Mouse (Mus musculus): Measurements from ENCODE around the gene Nxph3.

Gene Nxph3

GRCm38 (mm10) chr11:95514298-95514861 is at the start of gene Nxph3:
Nxph3 (minus strand) TSS chr11:95514570.
- DNase-seq (ENCODE audit: extremely low spot score, low read depth, low spot score) = no peak

DNA sequence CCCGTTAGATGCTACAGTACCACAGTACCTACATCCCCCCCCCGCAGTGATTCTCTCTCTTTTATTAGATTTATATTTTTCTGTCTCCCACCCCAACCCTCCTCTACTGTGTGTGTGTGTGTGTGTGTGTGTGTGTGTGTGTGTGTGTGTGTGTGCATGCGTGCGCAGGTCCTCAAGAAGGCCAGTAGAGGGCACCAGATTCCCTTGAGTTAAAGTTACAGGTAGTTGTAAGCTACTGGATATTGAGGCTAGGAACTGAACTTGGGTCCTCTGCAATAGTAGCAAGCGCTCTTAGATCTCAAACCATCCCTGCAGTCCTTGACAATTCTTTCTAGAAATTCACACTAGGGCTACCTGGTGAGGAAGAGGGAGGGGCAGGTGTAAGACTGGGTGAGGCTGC is 49.5 kb upstream of the Nxph3 start:
- no peak for DNase-seq (ENCODE audit: extremely low spot score, low read depth, low spot score)

DNA sequence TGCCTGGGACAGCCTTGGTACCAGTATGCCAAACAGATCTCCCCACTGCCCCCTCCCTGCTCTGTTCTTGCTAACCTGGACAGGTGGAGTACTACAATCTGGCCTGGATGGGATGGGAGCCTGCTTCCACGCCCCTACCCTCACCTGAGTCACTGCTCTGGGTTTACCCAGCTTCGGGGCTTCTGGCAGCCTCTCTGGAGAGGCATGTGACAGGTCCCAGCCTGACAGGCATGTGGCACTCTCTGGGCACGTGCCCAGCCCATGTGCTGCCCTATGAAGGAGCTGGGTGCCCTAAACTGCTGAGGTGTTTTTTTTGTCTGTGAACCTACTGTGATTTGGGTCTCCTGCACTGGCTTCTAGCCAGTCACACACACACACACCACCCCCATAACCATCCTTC is 46.4 kb upstream of the Nxph3 start:
- DNase-seq (ENCODE audit: extremely low spot score, low read depth, low spot score) = no peak

DNA sequence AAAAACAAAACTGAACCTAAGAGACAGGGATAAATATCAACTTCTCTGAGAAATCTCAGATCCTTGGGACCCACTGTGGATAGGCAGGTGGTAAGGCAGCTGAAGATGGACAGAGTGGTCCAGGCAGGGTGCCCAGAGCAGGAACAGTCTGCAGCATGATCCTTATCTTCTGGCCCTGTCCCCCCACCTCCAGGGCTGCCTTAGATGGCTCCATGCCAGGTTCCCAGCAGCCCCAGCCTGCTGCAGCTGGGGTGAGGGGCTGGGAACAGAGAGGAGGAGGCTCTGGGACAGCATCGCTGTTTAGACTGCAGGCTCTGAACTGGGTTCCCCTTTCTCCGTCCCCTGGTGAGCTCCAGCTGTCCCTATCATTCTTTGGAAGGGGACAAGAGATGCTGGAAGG is 45.4 kb upstream of the Nxph3 start:
- no peak for DNase-seq (ENCODE audit: extremely low spot score, low read depth, low spot score)

DNA sequence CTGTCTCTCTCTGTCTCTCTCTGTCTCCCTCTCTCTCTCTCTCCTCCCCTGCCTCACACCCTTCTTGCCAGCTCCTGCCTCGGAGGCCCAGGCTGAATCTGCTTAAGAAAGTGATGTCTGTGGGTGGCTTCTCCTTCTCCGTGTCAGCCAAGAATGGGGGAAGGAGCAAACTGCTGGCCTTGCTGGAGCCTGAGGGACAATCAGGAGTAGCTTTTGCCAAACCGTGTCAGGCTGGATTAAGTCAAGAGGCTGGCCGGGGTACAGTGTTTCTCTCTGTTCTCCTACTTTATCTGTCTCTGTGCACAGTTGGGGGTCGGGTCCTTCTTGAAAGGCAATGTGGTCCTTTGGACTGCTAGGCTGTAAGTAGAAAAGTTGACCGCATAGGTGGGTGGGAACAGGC is 43.3 kb upstream of the Nxph3 start:
- DNase-seq (ENCODE audit: extremely low spot score, low read depth, low spot score) = no peak

GRCm38 (mm10) chr11:95557032-95557431 is 42.7 kb upstream of the Nxph3 start:
- DNase-seq (ENCODE audit: extremely low spot score, low read depth, low spot score) = no peak

DNA sequence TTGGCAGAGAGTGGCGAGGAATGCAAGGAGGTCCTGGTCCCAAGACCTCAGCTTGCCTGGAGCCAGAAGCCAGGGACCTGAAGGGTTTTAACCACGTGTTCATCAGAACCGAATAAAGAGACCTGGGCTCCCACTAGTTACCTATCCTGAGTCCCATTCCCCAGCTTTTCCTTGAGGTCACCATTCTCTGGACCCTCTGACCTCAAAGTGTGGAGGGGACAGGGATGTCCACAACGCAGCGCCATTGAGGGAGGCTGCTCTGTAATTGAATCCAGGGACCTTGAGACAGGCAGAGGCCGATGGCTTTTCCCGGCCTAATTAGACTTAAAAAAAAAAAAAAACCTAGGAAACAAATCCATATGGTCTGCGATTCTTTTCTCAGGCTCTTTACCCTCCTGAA is 40.9 kb upstream of the Nxph3 start:
- DNase-seq (ENCODE audit: extremely low spot score, low read depth, low spot score) = no peak

- no peak for DNase-seq (ENCODE audit: extremely low spot score, low read depth, low spot score)
Measured at GRCm38 (mm10) chr11:95550301-95551021, 36.1 kb upstream of the Nxph3 start.

GRCm38 (mm10) chr11:95546021-95546782 is 31.8 kb upstream of the Nxph3 start:
- no peak for DNase-seq (ENCODE audit: extremely low spot score, low read depth, low spot score)

DNA sequence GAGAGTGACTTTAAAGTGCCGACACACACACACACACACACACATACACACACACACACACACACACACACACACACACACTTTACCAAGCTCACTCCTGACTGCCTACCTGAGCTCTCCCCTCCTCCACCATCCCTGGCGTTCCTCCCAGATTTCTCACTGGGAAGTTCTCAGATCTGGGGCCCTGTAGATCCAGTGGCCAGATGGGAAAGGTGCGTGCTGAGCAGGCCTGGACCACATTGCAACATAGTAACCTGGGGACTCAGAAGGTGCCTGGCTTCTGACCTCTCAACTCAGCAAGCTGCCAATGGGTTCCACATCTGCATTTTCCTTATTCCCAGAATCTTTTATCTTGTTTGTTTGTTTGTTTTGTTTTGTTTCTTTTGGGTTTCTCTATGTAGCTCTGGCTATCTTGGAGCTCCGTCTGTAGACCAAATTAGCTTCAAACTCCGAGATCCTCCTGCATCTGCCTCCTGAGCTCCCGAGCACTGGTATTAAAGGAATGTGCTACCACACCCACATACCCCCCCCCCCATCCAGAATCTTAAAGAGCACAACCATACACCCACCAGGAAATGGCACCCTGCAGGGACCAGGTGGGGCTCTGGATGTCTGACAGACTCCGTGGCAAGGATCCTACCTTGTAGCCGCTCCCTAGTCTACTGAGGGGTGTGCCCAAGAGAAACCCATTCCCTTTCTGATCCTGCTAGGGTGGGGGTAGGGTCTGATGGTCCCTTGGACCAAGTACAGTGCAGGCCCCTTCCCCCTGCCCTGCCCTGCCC is 30.4 kb upstream of the Nxph3 start:
- no peak for DNase-seq (ENCODE audit: extremely low spot score, low read depth, low spot score)

- no peak for DNase-seq (ENCODE audit: extremely low spot score, low read depth, low spot score)
Measured at GRCm38 (mm10) chr11:95540637-95541385, 26.4 kb upstream of the Nxph3 start.

DNA sequence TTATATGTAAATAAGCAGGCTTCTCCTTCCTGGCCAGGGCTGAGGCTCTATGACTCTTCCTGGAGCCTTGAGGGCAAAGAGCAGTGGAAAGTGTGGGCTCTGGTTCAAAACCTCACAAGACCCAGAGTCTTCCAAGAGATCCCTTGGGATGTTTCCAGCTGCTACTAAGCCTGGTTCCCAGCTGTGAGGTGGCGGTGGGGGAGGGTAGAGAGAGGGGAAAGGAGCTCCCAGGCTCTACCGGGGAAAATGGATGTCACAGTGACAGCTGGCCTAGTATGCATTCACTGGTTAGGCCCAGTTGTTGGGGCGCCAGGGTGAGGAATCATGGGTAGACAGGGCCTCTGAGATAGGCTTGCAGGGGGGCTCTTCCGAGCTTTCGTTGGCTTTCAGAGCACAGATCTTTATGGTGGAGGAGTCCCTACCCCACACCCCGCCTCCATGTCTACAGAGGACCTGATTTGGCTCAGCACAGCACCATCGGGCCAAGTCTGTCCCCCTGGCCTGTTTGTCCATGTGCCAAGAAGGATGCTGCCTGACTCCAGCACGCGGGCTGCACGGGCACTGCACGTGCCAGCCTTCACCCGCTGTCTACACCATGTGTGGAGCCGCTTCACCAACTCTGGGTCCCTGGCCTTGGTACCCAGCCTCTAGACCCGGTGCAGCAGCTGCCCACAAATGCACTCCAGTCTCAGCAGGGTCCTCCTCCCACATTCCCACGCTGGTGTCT is 24.2 kb upstream of the Nxph3 start:
- no peak for DNase-seq (ENCODE audit: extremely low spot score, low read depth, low spot score)

- DNase-seq (ENCODE audit: extremely low spot score, low read depth, low spot score) = peak; percentile 72
Measured at GRCm38 (mm10) chr11:95533484-95534160, 19.3 kb upstream of the Nxph3 start.

GRCm38 (mm10) chr11:95532353-95533072 is 18.1 kb upstream of the Nxph3 start:
- no peak for DNase-seq (ENCODE audit: extremely low spot score, low read depth, low spot score)

- DNase-seq (ENCODE audit: extremely low spot score, low read depth, low spot score) = no peak
Measured at GRCm38 (mm10) chr11:95528231-95528630, 13.9 kb upstream of the Nxph3 start.

DNA sequence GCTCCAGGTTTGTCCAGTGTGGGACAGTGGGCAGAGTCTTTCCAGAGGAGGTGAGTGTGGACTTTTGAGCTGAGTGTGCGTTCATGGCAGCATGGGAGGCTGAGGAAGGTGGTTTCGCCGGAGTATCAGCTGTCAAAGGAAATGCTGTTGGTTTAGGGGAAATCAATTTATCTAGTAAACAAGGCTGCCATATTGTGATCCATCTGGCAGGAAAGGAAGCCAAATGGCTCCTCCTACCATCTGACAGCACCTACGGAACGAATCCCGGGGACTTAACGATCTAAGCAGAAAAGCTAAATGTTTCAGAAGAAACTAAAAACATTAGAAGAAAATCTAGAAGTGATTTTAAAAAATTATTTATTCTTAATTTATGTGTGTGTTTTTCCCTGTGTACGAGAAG is 12.9 kb upstream of the Nxph3 start:
- no peak for DNase-seq (ENCODE audit: extremely low spot score, low read depth, low spot score)

DNA sequence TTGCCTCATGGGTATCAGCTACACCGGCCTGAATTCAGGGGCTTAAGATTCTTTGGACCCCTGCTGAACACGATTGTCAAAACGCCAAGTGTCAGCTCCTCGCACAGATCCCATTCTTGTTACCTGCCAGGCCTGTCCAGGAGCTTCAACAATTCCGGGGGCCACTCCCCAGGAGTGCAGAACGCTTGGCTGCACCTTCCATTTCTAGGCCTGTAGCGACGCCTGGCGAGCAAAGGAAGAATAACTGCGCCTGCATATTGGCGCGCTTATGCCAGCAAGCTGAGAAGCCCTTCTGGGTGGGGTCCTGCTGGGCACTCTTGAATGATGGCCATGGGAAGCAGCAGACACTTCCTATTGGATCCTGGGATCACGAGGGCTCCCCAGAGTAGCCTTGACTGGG is 7.2 kb upstream of the Nxph3 start:
- peak; percentile 61 for DNase-seq (ENCODE audit: extremely low spot score, low read depth, low spot score)

DNA sequence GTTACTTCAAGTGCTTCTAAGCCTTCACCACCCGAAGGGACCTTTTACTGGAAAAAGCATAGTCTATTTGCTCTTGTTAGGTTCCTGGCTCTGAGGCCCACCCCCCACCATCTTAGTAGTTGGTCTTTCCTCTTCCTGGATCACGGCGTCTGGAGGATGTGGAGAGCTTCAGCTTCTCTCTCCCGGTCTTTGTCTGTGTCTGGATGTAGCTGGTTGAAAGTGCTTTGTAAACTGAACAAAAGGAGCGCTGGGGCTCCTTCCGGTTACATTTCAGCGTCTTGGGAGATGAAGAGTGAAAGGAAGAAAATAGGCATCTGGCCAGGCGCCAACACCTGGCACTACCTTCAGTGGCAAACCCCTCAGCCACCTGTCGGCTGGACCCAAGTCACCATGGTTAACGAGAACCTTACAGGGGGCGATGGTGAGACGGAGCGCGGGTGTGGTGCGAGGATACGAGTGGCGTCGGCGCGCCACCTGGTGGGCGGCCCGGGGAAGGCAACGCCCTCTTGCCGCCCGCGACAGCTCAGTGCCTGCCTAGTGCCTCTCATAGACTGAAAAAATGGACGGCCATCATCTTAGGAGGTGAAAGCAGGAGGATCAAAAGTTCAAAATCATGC is 6.2 kb upstream of the Nxph3 start:
- no peak for DNase-seq (ENCODE audit: extremely low spot score, low read depth, low spot score)

All from hindlimb bud, embryonic 11.5 days (tissue).